Mouse (Mus musculus): ENCODE measurements around the gene Mgea5. TPM values are rescaled to one million over a fixed set of nuclear protein-coding genes. Genes with fewer than 3 reads are reported as not detected.

Gene Mgea5
- polyA plus RNA-seq, 1 experiment, result 181 TPM

DNA sequence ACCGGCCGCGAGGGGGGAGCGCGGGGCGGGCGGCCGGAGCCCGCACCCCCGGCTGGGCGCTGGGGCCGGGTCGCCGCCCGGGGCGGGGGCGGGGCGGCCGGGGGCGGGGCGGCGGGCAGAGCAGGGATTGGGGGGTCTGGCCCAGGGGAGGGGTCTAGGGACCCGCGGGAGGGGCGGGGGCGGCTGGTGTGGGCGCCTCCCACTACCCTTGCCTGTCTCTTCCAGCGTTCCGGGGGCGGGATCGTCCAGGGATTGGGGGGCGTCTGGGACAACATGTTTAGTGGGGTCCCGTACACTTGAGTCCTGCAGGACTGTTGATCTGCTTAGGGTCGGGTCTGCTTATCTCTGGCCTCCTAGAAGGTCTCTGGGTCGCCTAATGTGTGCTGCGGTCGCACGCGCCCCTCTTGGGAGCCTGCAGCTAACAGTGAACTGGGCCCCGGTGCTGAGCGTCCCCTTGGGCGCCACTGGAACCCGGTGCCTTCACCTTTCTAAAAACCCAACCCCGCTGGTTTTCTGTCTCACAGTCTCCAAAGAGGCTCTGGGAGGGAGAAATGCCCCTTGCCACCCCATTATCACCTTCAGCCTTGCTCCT lies 40.6 kb downstream of the Mgea5 start:
- H3K27ac ChIP-seq (ENCODE audit: insufficient read depth, low read length), result no peak overlapping the region
- no peaks in the 10 kb centered on the region for H3K36me3 ChIP-seq (ENCODE audit: control insufficient read depth, insufficient read depth, low read length, poor library complexity, severe bottlenecking)
- peak overlapping the region; percentile 54 for H3K4me3 ChIP-seq (ENCODE audit: low read depth, low read length)
- peaks cover 2% of the 10 kb centered on the region for H3K4me1 ChIP-seq (ENCODE audit: control insufficient read depth, insufficient read depth, low read length)
- no peaks in the 10 kb centered on the region for H3K9me3 ChIP-seq (replicated peaks; ENCODE audit: control insufficient read depth, insufficient read depth, low read length, poor library complexity, severe bottlenecking)
- TF ChIP-seq CTCF (IDR thresholded peaks at IDR 0.05; ENCODE audit: low read depth, low read length) (no peak), EP300 (IDR thresholded peaks at IDR 0.05; ENCODE audit: insufficient read depth, low read depth, low read length) (no peak), POLR2A (IDR thresholded peaks at IDR 0.05; ENCODE audit: insufficient read depth, low read length) (no peak)
- peaks cover 35% of the 10 kb centered on the region for H3K27me3 ChIP-seq (ENCODE audit: control insufficient read depth, insufficient read depth, low read length, poor library complexity, severe bottlenecking)
- peak overlapping the region; percentile 67 for H3K9ac ChIP-seq (ENCODE audit: low read depth, poor library complexity, severe bottlenecking)

- H3K4me1 ChIP-seq (ENCODE audit: control insufficient read depth, insufficient read depth, low read length), result no peaks in the 10 kb centered on the region
- H3K27me3 ChIP-seq (ENCODE audit: control insufficient read depth, insufficient read depth, low read length, poor library complexity, severe bottlenecking), result peaks cover 35% of the 10 kb centered on the region
- no peaks in the 10 kb centered on the region for H3K36me3 ChIP-seq (ENCODE audit: control insufficient read depth, insufficient read depth, low read length, poor library complexity, severe bottlenecking)
- peak within 1 kb of the TSS; percentile 67 for H3K9ac ChIP-seq (ENCODE audit: low read depth, poor library complexity, severe bottlenecking)
- peak within 1 kb of the TSS; percentile 54 for H3K4me3 ChIP-seq (ENCODE audit: low read depth, low read length)
- H3K27ac ChIP-seq (ENCODE audit: insufficient read depth, low read length), result no peak within 1 kb of the TSS
- no peaks in the 10 kb centered on the region for H3K9me3 ChIP-seq (replicated peaks; ENCODE audit: control insufficient read depth, insufficient read depth, low read length, poor library complexity, severe bottlenecking)
- no peak for TF ChIP-seq POLR2A (IDR thresholded peaks at IDR 0.05; ENCODE audit: insufficient read depth, low read length)
- no peak for TF ChIP-seq CTCF (IDR thresholded peaks at IDR 0.05; ENCODE audit: low read depth, low read length)
- TF ChIP-seq EP300 (IDR thresholded peaks at IDR 0.05; ENCODE audit: insufficient read depth, low read depth, low read length), result no peak
These were observed 41.2 kb downstream of the Mgea5 start, which contains the start of gene Fgf8 for GRCm38 (mm10) chr19:45742218-45742983. TSS of gene Fgf8 (minus strand) at chr19:45742915.

GRCm38 (mm10) chr19:45741431-45742217 lies 42.0 kb downstream of the Mgea5 start:
- Histone ChIP-seq H3K9me3 (replicated peaks; ENCODE audit: control insufficient read depth, insufficient read depth, low read length, poor library complexity, severe bottlenecking) (no peaks in the 10 kb centered on the region), H3K4me3 (ENCODE audit: low read depth, low read length) (peak overlapping the region; percentile 54), H3K36me3 (ENCODE audit: control insufficient read depth, insufficient read depth, low read length, poor library complexity, severe bottlenecking) (no peaks in the 10 kb centered on the region), H3K27ac (ENCODE audit: insufficient read depth, low read length) (no peak overlapping the region), H3K27me3 (ENCODE audit: control insufficient read depth, insufficient read depth, low read length, poor library complexity, severe bottlenecking) (peaks cover 37% of the 10 kb centered on the region), H3K9ac (ENCODE audit: low read depth, poor library complexity, severe bottlenecking) (no peak overlapping the region), H3K4me1 (ENCODE audit: control insufficient read depth, insufficient read depth, low read length) (no peaks in the 10 kb centered on the region)
- no peak for TF ChIP-seq POLR2A (IDR thresholded peaks at IDR 0.05; ENCODE audit: insufficient read depth, low read length)
- no peak for TF ChIP-seq EP300 (IDR thresholded peaks at IDR 0.05; ENCODE audit: insufficient read depth, low read depth, low read length)
- no peak for TF ChIP-seq CTCF (IDR thresholded peaks at IDR 0.05; ENCODE audit: low read depth, low read length)

- H3K4me1 ChIP-seq (ENCODE audit: control insufficient read depth, insufficient read depth, low read length), result no peaks in the 10 kb centered on the region
- no peak for TF ChIP-seq EP300 (IDR thresholded peaks at IDR 0.05; ENCODE audit: insufficient read depth, low read depth, low read length)
- no peak for TF ChIP-seq POLR2A (IDR thresholded peaks at IDR 0.05; ENCODE audit: insufficient read depth, low read length)
- no peak for TF ChIP-seq CTCF (IDR thresholded peaks at IDR 0.05; ENCODE audit: low read depth, low read length)
These were observed 42.8 kb downstream of the Mgea5 start for GRCm38 (mm10) chr19:45740817-45741216.

GRCm38 (mm10) chr19:45740233-45740632 lies 43.4 kb downstream of the Mgea5 start:
- Histone ChIP-seq H3K36me3 (ENCODE audit: control insufficient read depth, insufficient read depth, low read length, poor library complexity, severe bottlenecking) (no peaks in the 10 kb centered on the region), H3K9ac (ENCODE audit: low read depth, poor library complexity, severe bottlenecking) (no peak overlapping the region), H3K9me3 (replicated peaks; ENCODE audit: control insufficient read depth, insufficient read depth, low read length, poor library complexity, severe bottlenecking) (no peaks in the 10 kb centered on the region), H3K4me3 (ENCODE audit: low read depth, low read length) (no peak overlapping the region), H3K27me3 (ENCODE audit: control insufficient read depth, insufficient read depth, low read length, poor library complexity, severe bottlenecking) (peaks cover 37% of the 10 kb centered on the region), H3K4me1 (ENCODE audit: control insufficient read depth, insufficient read depth, low read length) (no peaks in the 10 kb centered on the region), H3K27ac (ENCODE audit: insufficient read depth, low read length) (no peak overlapping the region)
- TF ChIP-seq CTCF (IDR thresholded peaks at IDR 0.05; ENCODE audit: low read depth, low read length) (no peak), EP300 (IDR thresholded peaks at IDR 0.05; ENCODE audit: insufficient read depth, low read depth, low read length) (no peak), POLR2A (IDR thresholded peaks at IDR 0.05; ENCODE audit: insufficient read depth, low read length) (no peak)

More at GRCm38 (mm10) chr19:45740817-45741216, 42.8 kb downstream of the Mgea5 start:
- no peak overlapping the region for H3K4me3 ChIP-seq (ENCODE audit: low read depth, low read length)
- H3K36me3 ChIP-seq (ENCODE audit: control insufficient read depth, insufficient read depth, low read length, poor library complexity, severe bottlenecking), result no peaks in the 10 kb centered on the region
- peaks cover 37% of the 10 kb centered on the region for H3K27me3 ChIP-seq (ENCODE audit: control insufficient read depth, insufficient read depth, low read length, poor library complexity, severe bottlenecking)
- no peaks in the 10 kb centered on the region for H3K9me3 ChIP-seq (replicated peaks; ENCODE audit: control insufficient read depth, insufficient read depth, low read length, poor library complexity, severe bottlenecking)
- no peak overlapping the region for H3K9ac ChIP-seq (ENCODE audit: low read depth, poor library complexity, severe bottlenecking)
- no peak overlapping the region for H3K27ac ChIP-seq (ENCODE audit: insufficient read depth, low read length)
